Mouse (Mus musculus) thymus, adult 2 months (tissue): ENCODE data around the gene Heg1. TPM values are rescaled to one million over a fixed set of nuclear protein-coding genes. Genes with fewer than 3 reads are reported as not detected.

ENCODE experiments used
- DNase-seq: peaks from one replicate; pipeline ENCODE4 v3.0.0; 2021
- H3K27ac ChIP-seq: fragments of 200-500 bp; 2 replicates; pipeline ENCODE4 v1.5.1; 2012; ENCODE audit warnings: low read length, control low read depth; ENCODE audit not compliant: control insufficient read depth, insufficient read depth
- H3K27me3 ChIP-seq: fragments of 200-500 bp; 2 replicates; pipeline ENCODE4 v1.6.1; 2012; ENCODE audit warnings: mild to moderate bottlenecking, low read length, moderate library complexity, mixed read lengths; ENCODE audit not compliant: control insufficient read depth, insufficient read depth
- H3K36me3 ChIP-seq: fragments of 200-500 bp; 2 replicates; pipeline ENCODE4 v1.6.1; 2012; ENCODE audit warnings: mild to moderate bottlenecking, low read length, moderate library complexity; ENCODE audit not compliant: control insufficient read depth, insufficient read depth
- H3K4me1 ChIP-seq: fragments of 200-500 bp; replicated peaks from 2 replicates; pipeline ENCODE4 v1.6.1; 2012; ENCODE audit warnings: low read length; ENCODE audit not compliant: control insufficient read depth, insufficient read depth
- H3K4me3 ChIP-seq: fragments of 200-500 bp; 2 replicates; pipeline ENCODE4 v1.5.1; 2012; ENCODE audit warnings: mild to moderate bottlenecking, low read length, control low read depth, moderate library complexity; ENCODE audit not compliant: control insufficient read depth, insufficient read depth
- CTCF ChIP-seq: fragments of 200-500 bp; IDR thresholded peaks from 2 replicates; pipeline ENCODE4 v1.5.1; 2012; ENCODE audit warnings: mild to moderate bottlenecking, control low read depth, low read length, moderate library complexity, borderline replicate concordance; ENCODE audit not compliant: control insufficient read depth, poor library complexity, insufficient read depth; ENCODE audit errors: extremely low read depth
- POLR2A ChIP-seq: fragments of 200-500 bp; IDR thresholded peaks from 2 replicates; pipeline ENCODE4 v1.6.1; 2012; ENCODE audit warnings: mild to moderate bottlenecking, low read length, control low read depth, moderate library complexity; ENCODE audit not compliant: control insufficient read depth, poor library complexity, insufficient read depth; ENCODE audit errors: extremely low read depth
- WGBS: fragments of 180-500 bp; shearing (Covaris S2); methylation state at CpG from one replicate; pipeline ENCODE4 v1.1.7; 2018; 5-methylcytosine and 5-hydroxymethylcytosine counted together
- polyA plus RNA-seq: library from polyadenylated mRNA; depleted of rRNA; stranded (reverse); fragments of >200 nt; gene quantifications from 2 replicates; pipeline ENCODE4 v1.2.3, GENCODE M21; 2012

Heg1 gene
- polyA plus RNA-seq, 1 experiment: 39.1 TPM

DNA sequence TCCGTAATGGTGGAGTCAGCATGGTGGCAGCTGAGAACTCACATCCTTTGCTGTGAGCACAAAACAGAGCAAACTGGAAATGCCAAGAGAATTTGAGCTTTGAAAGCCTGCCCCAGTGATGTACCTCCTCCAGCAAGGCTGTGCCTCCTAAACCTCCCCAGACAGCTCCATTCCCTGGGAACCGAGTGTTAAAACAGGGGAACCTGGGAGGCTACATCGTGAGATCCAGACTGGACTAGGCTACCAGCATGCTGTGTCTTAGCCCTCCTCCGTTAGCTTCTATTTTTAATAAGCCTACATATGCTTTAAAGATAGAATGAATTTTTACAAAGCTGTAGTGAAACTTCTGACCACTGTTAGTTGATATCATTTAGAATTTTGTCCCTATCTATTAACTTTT, 17.7 kb downstream of the Heg1 start:
- no peak for DNase-seq
- no peaks in the 10 kb centered on the region for H3K36me3 ChIP-seq
- no peaks in the 10 kb centered on the region for H3K27me3 ChIP-seq
- TF ChIP-seq CTCF (no peak), POLR2A (no peak)
- H3K4me3 ChIP-seq: no peak overlapping the region
- no peak overlapping the region for H3K27ac ChIP-seq
- H3K4me1 ChIP-seq: peaks cover 35% of the 10 kb centered on the region
- WGBS: 97% methylated on average over 4 of the region's 4 CpGs

DNA sequence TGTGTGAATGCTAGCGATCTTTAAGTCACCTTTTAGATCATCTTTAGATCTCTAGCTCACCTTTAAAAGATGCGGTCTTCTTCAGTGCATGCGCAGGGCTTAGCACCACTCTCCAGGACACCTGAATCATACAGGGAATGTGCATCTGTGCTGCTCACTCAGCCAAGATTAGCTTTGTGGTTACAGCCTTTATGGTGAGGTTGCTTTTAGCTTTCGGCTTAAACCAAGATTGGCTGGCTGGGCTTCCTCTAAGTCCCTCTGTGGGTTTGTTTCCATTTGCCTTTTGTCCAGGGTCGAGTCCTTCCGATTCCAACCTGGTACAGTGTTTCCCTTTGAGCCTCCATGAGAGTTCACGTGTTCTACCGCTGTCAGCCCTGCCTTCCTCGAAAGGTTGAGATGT, 20.1 kb downstream of the Heg1 start:
- Histone ChIP-seq H3K4me3 (no peak overlapping the region), H3K27me3 (no peaks in the 10 kb centered on the region), H3K27ac (no peak overlapping the region), H3K36me3 (no peaks in the 10 kb centered on the region), H3K4me1 (peaks cover 34% of the 10 kb centered on the region)
- no peak for DNase-seq
- 34% methylated on average over 9 of the region's 9 CpGs for WGBS
- no peak for TF ChIP-seq CTCF
- no peak for TF ChIP-seq POLR2A

DNA sequence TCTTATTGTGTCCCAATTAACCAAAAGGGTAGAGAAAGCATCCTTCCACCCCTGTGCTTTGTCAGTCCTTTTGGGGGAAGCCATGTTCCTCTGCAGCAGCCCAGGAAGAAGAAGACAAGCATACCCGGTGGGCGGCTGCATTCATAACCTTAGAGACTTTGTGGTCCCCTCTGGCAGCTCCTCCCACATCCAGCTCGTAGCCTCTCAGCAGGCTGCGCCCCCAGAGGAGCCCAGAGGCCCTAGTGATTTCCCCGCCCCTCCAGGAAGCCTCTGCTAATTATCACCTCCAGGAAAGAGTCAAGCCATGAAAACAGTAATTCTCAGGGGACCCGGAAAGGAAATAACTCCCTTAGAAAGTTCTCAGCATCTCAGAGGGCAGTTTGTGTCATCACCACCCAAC, 21.1 kb downstream of the Heg1 start:
- Histone ChIP-seq H3K36me3 (peaks cover under 1% of the 10 kb centered on the region; the same call in 1 of the 2 replicates), H3K27me3 (no peaks in the 10 kb centered on the region), H3K4me1 (peaks cover 36% of the 10 kb centered on the region), H3K27ac (no peak overlapping the region), H3K4me3 (no peak overlapping the region)
- no peak for DNase-seq
- TF ChIP-seq POLR2A (no peak), CTCF (no peak)
- WGBS: 52% methylated on average over 6 of the region's 6 CpGs

DNA sequence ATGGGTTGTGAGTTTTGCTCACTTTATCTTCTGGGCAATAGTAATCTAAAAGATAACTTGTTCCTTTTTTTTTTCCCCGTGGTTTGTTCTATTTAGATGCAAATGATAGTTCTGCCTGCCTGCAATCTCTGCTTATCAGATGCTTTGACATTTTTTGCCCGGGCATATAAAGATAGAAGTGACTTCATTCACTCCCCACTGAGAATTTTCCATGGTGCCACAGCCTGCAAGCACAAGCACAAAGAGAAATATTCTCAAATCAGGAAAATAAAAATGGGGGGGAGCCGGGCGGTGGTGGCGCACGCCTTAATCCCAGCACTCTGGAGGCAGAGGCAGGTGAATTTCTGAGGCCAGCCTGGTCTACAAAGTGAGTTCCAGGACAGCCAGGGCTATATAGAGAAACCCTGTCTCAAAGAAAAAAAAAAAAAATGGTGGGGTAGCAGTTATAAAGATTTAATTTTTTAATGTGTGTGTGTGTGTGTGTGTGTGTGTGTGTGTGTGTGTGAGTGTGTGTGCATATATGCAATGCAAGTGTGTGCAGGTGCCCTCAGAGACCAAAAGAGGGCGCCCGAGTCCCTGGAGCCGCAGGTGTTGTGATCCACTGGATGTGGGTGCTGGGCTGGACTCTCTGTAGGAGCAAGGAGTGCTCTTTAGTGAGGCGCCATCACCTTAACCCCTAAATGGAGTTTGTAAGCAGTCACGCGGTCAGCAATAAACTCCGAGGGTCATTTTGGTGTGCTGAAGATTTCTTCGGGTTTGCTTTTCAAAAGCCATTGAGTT, 22.1 kb downstream of the Heg1 start:
- Histone ChIP-seq H3K36me3 (peaks cover 10% of the 10 kb centered on the region; the same call in 1 of the 2 replicates), H3K4me3 (no peak overlapping the region)

DNA sequence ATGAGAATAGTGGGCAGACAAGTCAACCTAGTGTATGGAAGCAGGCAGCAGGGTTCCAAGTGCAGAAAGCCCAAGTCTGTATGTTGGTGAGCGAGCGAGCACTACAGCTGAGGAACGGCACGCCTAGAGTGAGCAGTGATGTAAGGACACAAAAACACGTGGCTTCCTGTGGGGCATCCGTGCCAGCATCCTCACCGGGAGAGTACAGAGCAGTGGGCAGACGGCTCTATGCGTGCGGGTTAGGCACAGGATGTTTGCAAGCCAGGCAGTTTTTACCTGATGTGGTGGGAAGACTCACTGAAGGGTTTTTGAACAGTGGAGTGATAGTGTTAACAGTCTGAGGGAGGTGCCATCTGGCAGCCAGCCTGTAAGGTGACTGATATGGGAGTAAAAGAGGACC, 23.9 kb downstream of the Heg1 start:
- DNase-seq: peak; percentile 33
- Histone ChIP-seq H3K4me3 (no peak overlapping the region), H3K27me3 (no peaks in the 10 kb centered on the region), H3K27ac (peak overlapping the region; percentile 65; the same call in 1 of the 2 replicates), H3K36me3 (peaks cover 10% of the 10 kb centered on the region; the same call in 1 of the 2 replicates), H3K4me1 (peaks cover 47% of the 10 kb centered on the region)
- WGBS: 32% methylated on average over 10 of the region's 10 CpGs
- TF ChIP-seq POLR2A (no peak), CTCF (no peak)

More for the DNA sequence above, 22.1 kb downstream of the Heg1 start:
- Histone ChIP-seq H3K4me1 (peaks cover 46% of the 10 kb centered on the region), H3K27ac (no peak overlapping the region), H3K27me3 (no peaks in the 10 kb centered on the region)
- TF ChIP-seq CTCF: no peak
- no peak for TF ChIP-seq POLR2A
- 91% methylated on average over 14 of the region's 14 CpGs for WGBS
- no peak for DNase-seq

DNA sequence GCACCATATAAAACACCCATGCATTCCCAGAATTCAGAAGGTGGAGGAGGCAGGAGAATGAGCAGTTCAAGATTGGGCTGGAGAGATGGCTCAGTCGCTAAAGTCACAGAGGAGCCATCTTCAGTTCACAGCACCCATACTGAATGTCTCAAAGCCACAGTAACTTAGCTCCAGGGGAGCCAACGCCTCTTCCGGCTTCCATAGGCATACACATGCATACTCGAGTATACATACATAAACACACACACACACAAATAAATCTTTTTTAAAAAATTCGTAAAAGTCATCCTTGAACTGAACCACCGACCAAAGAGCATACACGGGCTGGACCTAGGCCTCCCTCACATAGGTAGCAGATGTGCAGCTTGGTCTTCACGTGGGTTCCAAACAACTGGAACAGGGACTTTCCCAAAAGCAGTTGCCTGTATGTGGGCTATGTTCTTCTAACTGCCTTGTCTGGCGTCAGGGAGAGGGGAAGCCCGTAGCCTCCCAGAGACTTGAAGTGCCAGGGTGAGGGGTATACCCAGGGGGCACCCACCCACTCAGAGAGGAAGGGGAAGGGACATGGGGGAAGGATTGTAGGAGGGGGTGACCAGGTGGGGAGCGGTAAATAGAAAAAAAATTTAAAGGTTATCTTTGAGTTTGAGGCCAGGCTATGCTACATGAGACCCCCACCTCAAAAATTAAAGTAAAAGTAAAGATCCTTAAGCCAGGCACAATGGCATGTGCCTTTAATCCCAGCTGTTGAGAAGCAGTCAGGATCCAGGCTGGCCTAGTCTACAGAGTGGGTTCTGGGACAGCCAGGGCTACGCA, 24.6 kb downstream of the Heg1 start:
- H3K4me1 ChIP-seq: peaks cover 45% of the 10 kb centered on the region
- H3K27me3 ChIP-seq: no peaks in the 10 kb centered on the region
- DNase-seq: no peak
- peaks cover 10% of the 10 kb centered on the region; the same call in 1 of the 2 replicates for H3K36me3 ChIP-seq
- TF ChIP-seq POLR2A: no peak
- no peak for TF ChIP-seq CTCF
- H3K27ac ChIP-seq: peak overlapping the region; percentile 43; the same call in 1 of the 2 replicates
- H3K4me3 ChIP-seq: no peak overlapping the region
- 89% methylated on average over 12 of the region's 12 CpGs for WGBS
